Mouse (Mus musculus) thymus, postnatal 10 days (tissue): ENCODE results near the gene Tec.
"Not testable (repeated sequence)": the region's sequence is repeated elsewhere in the genome, so short reads cannot be mapped to it uniquely, and the experiment has no call there.

ENCODE experiments used
- DNase-seq, 2 experiments: peaks; one replicate each; pipeline ENCODE4 v3.0.0; 2021; ENCODE audit warnings: low spot score in 2 of 2

Tec gene

GRCm38 (mm10) chr5:72826445-72826844 is 41.8 kb downstream of the Tec start:
- no peak for DNase-seq

- no peak for DNase-seq
Measured at GRCm38 (mm10) chr5:72820651-72821050, 47.6 kb downstream of the Tec start.

DNA sequence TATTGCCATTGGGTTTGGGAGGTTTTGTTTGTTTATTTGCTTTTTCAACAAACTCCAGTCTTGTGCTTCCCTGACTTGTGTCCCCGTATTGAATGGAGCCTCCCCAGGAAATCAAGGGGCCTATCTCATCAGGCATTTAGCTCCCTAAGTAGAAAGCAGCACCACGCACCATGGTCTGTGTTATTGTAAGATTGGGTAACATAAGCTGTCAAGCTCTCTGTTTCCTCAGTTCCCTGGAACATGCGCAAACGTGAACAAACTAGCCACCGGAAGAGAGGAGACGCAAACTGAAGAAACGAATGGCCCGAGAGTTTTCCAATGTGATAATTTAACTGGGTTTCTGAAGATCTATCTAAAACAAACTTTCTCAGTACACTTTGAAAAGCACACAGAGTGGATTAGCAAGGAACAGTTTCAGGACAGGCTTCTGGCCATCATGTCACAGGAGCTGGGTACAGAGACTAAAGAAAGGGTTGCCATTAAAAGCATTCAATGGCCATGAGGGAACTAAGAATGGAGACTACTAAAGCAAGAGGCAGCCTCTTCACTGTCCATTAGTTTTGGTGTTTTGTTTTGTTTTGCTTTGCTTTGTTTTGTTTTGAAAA is 48.1 kb downstream of the Tec start:
- DNase-seq: no peak

- DNase-seq: no peak
Measured at GRCm38 (mm10) chr5:72818513-72819180, 49.6 kb downstream of the Tec start.

DNA sequence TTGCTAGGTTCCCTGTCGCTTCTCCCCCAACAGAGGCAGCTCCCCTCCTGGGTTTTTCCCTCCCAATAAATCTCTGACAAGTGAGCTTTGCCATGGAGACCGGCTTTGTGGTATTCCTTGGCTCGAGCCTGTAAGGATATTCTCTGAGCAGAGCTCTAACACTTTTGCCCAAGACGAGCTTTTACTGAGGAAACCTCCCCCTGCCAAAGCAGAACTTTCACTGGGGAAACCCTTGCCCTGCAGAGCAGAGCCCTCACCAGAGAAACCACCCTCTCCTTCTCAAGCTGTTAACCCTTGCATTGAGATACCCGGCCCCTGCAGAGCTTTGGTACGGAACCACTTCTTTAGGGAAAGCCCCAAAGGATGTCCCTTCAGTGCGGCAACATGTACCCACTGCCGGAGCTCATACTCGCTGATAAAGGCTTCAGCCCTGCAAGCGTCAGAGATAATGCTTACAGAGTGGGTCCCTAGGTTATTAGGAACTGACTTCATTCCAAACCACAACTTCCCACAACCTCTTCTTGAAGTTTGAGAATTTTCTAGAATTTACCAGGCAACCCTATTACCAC is 50.7 kb downstream of the Tec start:
- DNase-seq: no peak

GRCm38 (mm10) chr5:72816960-72817359 is 51.3 kb downstream of the Tec start:
- not testable (repeated sequence) for DNase-seq

DNA sequence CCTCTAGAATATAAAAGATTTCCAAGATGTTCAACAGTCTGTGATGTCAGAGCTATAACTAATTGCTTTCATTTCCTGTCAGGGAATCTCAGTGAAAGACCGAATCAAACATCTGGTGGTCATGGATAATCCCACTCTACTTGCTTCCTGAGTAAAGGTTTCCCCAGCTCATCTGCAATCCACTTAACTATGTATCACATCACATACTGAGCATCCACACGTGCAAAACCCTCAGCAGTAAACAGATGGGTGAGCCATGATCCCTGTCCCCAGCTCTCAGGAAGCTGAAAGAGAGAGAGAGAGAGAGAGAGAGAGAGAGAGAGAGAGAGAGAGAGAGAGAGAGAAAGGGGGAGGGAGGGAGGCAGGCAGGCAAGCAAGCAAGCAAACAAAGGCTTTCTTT is 51.8 kb downstream of the Tec start:
- no peak for DNase-seq

GRCm38 (mm10) chr5:72816046-72816445 is 52.2 kb downstream of the Tec start:
- no peak for DNase-seq

- DNase-seq: no peak
Measured at GRCm38 (mm10) chr5:72815361-72815760, 52.9 kb downstream of the Tec start.

- DNase-seq: no peak
Measured at GRCm38 (mm10) chr5:72814072-72814471, 54.2 kb downstream of the Tec start.

DNA sequence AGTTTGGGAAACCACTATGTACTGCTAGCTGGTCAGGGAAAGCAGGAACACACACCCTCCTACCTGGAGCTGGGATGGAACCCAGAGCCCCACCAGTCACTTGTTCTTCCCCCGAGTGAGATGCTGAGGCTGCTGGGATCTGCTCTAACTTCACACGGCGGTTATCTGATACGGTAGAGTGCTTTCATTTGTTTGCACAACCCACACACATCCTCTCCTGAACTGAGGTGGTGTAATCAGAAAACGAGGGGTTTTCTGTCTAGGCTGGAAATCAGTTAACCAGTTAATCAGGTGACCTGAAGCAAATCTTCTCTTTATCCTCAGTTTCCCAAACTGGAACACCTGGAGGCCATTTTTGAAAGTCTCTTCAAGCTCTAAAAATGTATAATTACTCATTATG is 55.4 kb downstream of the Tec start:
- peak in 1 of 2 experiments; percentile 23 for DNase-seq

DNA sequence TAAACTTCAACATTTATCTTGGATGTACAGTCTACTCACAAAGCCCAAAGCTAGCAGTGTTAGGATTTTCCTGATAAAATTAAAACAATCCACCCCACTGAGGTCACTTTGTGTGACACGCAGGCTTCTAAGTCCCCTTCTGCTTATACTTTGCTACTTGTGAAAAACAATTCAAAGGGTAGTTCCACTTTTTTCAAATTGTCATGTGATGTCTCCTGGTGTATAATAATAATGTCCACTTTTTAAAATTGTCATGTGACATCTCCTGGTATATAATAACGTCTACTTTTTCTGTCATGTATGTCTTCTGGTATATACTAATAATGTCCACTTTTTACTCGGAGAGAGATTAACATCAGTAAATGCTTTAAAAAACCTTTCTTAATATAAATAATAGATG is 56.0 kb downstream of the Tec start:
- no peak for DNase-seq

DNA sequence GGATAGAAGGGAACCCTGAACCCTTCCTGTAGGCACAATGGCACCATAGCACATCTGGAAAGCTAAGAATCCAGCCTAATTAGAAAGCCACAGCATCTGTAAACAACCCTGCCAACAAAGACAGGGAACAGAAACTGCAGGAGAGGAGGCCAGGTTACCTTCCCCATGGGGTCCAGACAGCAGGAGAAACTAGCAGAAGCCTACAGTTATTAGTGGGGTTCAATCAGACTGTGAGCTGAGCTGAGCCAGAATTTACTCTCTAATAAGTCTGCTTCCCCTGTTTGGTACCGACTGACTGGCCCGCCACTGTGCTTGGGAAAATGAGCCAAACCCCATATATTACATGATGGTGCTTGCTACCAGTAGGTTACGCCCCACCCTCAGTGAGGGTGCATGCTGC is 56.9 kb downstream of the Tec start:
- DNase-seq: no peak

GRCm38 (mm10) chr5:72810990-72811389 is 57.3 kb downstream of the Tec start:
- DNase-seq: no peak

- DNase-seq: no peak
Measured at GRCm38 (mm10) chr5:72809480-72809879, 58.8 kb downstream of the Tec start.

DNA sequence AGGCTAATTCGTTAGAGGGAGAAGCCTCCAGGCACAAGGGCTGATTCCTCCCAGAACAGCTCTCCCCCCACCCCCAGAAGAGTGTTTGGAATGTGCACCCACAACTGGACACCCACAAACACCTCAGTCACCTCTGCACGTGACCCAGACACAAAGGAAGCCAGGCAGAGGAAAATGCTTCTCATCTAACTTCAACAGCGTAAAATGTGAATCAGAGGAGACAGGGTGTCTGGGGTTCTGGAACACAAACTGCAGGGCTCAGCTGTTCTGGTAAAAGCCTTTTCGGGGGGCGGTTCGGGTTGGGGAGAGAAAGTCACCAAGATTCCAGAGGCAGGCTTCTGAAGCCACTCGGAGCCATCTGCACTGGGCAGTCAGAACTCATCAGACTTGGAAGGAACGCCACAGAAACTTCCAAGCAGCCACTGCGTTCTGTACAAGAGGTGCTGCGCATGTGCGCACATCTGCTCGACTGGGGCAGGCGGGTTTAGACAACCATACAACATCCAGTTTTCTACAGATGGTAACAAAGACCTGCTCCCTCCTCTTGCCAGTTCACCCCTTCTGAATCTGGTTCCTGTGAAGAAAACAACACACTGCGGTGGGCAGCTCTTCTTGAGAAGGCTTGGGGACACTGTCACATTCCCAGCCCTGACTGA is 59.7 kb downstream of the Tec start:
- peak in 1 of 2 experiments; percentile 25 for DNase-seq

DNA sequence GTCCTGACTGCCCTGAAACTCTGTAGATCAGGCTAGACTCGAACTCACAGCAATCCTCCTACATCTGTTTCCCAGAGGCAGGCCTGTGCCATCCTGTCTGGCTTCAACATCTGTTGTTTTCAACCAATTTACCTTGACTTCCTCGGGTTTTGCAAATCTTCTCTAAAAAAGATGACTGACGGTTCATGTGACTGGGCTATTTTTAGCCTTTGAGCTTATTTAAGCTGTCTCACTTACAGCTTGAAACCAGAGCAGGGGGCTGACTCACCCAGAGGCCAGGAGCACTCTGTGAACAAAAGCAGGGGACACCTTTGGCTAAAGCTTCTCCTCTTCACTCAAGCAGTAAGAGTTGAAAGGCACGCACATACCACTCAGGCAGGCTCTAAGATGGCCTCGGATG is 65.4 kb downstream of the Tec start:
- DNase-seq: no peak

DNA sequence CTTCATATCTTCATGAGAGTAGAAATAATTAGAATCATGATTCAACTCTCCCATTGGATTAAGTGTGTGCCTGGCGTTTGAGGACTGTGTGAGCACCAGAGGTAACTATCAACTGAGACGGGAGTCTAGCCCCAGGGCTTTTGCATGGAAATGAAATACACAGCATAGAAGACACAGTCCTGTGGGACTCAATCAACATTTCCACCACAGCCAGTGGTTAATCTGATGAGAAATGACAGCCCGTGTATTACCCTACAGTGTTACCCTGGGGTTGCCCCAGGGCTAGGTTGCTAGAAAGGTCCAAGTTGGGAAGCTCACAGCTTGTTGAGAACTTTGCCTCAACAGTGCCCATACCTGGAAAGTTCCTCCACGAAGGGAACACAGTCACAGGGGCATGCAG is 69.7 kb downstream of the Tec start:
- no peak for DNase-seq

DNA sequence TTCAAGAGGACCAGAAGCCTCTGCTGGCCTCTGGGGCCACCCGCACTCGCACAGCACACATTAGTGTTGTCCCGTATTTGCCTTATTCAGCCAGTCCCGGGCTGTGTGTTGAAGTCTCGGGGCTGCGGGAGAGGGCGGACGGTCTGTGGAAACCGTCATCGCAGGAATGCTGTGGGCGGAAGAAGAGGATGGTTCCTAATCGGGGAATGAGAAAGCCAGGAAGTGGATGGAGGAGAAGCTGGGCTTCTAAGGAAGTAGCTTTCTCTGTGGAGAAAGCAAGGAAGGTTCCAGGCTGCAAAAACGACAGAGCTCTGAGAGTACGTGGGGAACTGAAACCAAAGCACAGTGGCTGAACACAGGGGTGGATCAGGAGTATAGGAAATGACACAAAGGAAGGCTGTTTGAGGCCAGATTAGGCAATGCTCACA is 72.1 kb downstream of the Tec start:
- no peak for DNase-seq

GRCm38 (mm10) chr5:72793309-72793850 is 74.9 kb downstream of the Tec start:
- no peak for DNase-seq

DNA sequence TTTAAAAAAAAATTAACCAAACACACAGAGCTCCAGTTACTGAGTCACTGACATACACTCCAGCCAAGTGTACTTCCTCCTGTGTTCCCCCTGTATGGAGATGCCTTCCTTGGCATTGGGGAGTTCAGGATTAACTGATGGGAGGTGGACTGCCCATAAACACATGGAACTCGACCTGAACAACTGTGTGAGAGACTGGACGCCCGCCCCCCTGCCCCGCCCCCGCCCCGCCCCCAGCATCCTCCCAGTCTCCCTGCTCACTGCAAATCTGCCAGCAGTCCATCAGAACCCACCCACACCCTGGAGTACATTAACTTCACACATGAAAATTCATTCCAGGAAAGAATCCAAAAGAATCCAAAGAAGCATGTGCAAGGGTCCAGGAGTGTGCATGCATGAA is 76.5 kb downstream of the Tec start:
- DNase-seq: no peak

DNA sequence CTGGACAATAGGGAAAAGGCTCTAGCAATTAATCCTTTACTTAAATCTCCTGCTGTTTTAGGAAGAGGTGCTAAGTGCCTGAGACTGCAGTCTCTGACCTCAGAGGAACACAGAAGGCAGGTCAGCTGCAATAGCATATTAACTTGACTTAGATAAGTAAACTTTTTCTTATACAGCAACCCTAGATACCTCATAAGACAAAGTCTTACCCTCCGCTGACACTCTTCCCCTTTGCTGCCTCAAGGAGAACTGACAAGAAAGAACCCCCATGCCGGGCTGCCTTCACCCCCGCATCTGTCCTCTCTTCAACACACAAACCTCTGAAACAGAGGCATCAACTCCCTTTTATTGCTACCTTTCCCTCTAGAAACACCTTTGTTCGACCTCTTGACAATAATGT is 76.9 kb downstream of the Tec start:
- DNase-seq: no peak

GRCm38 (mm10) chr5:72785451-72785850 is 82.8 kb downstream of the Tec start:
- peak in 1 of 2 experiments; percentile 31 for DNase-seq
